Mouse (Mus musculus) kidney, adult 2 months (tissue): ENCODE data around the gene Pgp. TPM values are rescaled to one million over a fixed set of nuclear protein-coding genes. Genes with fewer than 3 reads are reported as not detected.

ENCODE experiments used
- DNase-seq: peaks from one replicate; pipeline ENCODE4 v3.0.0; 2021
- H3K27ac ChIP-seq: fragments of 200-500 bp; 2 replicates; pipeline ENCODE4 v1.5.1; 2012; ENCODE audit warnings: low read depth, low read length, control low read depth, inconsistent platforms; ENCODE audit not compliant: insufficient read depth
- H3K27me3 ChIP-seq: fragments of 200-500 bp; replicated peaks from 2 replicates; pipeline ENCODE4 v1.6.1; 2012; ENCODE audit warnings: mild to moderate bottlenecking, moderate library complexity, low read length, inconsistent platforms; ENCODE audit not compliant: control insufficient read depth, insufficient read depth
- H3K36me3 ChIP-seq: fragments of 200-500 bp; 2 replicates; pipeline ENCODE4 v1.6.1; 2012; ENCODE audit warnings: mild to moderate bottlenecking, moderate library complexity, low read length, inconsistent platforms; ENCODE audit not compliant: control insufficient read depth, insufficient read depth
- H3K4me1 ChIP-seq: fragments of 200-500 bp; 2 replicates; pipeline ENCODE4 v1.6.1; 2011; ENCODE audit warnings: low read length; ENCODE audit not compliant: control insufficient read depth, insufficient read depth
- H3K4me3 ChIP-seq: fragments of 200-500 bp; 2 replicates; pipeline ENCODE4 v1.5.1; 2011; ENCODE audit warnings: mild to moderate bottlenecking, low read depth, low read length, control low read depth; ENCODE audit not compliant: insufficient read depth
- CTCF ChIP-seq: fragments of 200-500 bp; conservative IDR thresholded peaks from 2 replicates; pipeline ENCODE4 v1.5.1; 2011; ENCODE audit warnings: low read depth, mild to moderate bottlenecking, control low read depth, low read length, moderate library complexity, mixed read lengths; ENCODE audit not compliant: insufficient read depth, insufficient read length
- POLR2A ChIP-seq: fragments of 200-500 bp; IDR thresholded peaks from one replicate; pipeline ENCODE4 v1.6.1; 2011; ENCODE audit warnings: low read depth, low read length, control low read depth
- WGBS: fragments of 180-500 bp; shearing (Covaris S2); methylation state at CpG from one replicate; pipeline ENCODE4 v1.1.7; 2018; 5-methylcytosine and 5-hydroxymethylcytosine counted together
- polyA plus RNA-seq: library from polyadenylated mRNA; depleted of rRNA; stranded (reverse); fragments of >200 nt; gene quantifications from 2 replicates; pipeline ENCODE4 v1.2.3, GENCODE M21; 2012

Pgp gene
- polyA plus RNA-seq, 1 experiment, result 38.7 TPM

DNA sequence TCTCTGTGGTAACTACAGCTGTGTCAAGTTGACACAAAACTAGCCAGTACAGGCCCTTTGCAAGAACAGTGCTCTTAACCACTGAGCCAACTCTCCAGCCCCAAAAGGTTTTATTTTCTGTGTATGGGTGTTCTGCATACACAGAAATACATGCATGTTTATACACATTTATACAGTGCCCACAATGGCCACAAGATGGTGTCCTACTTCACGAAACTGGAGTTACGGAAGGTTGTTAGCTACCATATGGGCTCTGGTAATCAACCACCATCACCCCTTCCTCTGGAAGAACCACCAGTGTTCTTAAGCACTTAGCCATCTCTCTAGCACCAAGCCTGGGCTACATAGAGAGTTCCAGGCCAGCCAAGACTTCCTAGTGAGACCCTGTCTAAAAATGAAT lies 8.6 kb upstream of the Pgp start:
- no peak overlapping the region for H3K4me3 ChIP-seq
- 64% methylated on average over 2 of the region's 2 CpGs for WGBS
- no peaks in the 10 kb centered on the region for H3K27me3 ChIP-seq
- peaks cover 2% of the 10 kb centered on the region; the same call in 1 of the 2 replicates for H3K4me1 ChIP-seq
- no peaks in the 10 kb centered on the region for H3K36me3 ChIP-seq
- no peak overlapping the region for H3K27ac ChIP-seq
- peak; percentile 51 for DNase-seq
- peak; percentile 40 for TF ChIP-seq CTCF
- no peak for TF ChIP-seq POLR2A

DNA sequence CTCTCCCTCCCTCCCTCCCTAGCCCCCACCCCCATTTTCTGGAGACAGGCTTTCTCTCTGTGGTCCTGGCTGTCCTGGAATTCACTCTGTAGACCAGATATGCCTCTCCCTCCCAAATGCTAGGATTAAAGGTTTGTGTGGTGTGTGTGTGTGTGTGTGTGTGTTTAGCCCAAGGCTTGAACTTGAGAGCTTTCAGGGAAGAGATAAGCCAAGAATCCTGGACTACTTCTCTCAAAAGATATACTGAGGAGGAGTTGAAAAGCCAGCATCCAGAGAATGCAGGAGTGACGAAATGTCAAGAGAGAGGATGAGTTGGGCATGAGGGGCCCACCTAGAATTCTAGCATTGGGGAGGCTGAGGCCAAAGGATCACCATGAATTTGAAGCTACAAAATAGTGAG lies 7.3 kb upstream of the Pgp start:
- no peak for TF ChIP-seq POLR2A
- TF ChIP-seq CTCF, result no peak
- H3K27ac ChIP-seq, result no peak overlapping the region
- WGBS, result 89% methylated on average over 1 of the region's 1 CpGs
- H3K4me3 ChIP-seq, result no peak overlapping the region
- H3K36me3 ChIP-seq, result no peaks in the 10 kb centered on the region
- no peaks in the 10 kb centered on the region for H3K27me3 ChIP-seq
- H3K4me1 ChIP-seq, result peaks cover 2% of the 10 kb centered on the region; the same call in 1 of the 2 replicates
- no peak for DNase-seq

DNA sequence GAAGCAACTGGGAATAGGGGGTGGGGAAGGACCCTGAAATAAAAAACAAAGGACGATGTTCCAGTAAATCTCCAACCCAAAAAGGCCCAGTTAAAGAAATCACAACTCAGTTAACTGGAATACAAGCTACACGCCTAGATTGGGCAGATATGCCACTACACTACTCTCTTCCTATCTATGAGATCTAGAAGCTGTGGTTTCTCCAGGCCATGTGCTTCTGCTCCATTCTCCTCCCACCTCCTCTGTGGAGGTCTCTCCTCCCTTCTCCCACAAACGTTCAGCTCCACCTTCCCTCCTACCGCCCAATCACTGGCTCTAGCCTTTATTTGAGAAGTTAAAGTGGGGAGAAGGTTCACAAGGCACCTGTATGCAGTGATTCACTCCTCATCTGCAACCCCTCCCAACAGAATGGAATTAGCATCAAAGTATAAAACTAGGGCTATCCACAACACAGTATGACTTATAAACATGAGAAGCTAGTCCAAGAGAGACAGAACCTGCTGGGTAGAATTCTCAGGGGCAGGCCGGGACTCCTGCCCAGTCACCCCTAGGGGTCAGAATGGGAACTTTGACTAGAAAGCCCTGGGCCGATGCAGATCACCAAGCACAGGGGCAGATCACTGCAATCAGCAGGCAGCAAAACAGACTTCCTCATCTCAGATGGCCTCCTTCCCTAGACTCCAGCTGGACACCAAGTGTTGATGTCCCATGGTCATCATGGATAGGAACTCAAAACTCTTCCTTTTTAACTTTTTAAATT lies 6.6 kb upstream of the Pgp start:
- no peak overlapping the region for H3K27ac ChIP-seq
- TF ChIP-seq CTCF, result no peak; the same call in 1 of the 2 replicates
- no peak for TF ChIP-seq POLR2A
- no peaks in the 10 kb centered on the region for H3K36me3 ChIP-seq
- peak; percentile 62 for DNase-seq
- H3K4me1 ChIP-seq, result peaks cover 2% of the 10 kb centered on the region; the same call in 1 of the 2 replicates
- 50% methylated on average over 6 of the region's 6 CpGs for WGBS
- H3K27me3 ChIP-seq, result no peaks in the 10 kb centered on the region
- no peak overlapping the region for H3K4me3 ChIP-seq

DNA sequence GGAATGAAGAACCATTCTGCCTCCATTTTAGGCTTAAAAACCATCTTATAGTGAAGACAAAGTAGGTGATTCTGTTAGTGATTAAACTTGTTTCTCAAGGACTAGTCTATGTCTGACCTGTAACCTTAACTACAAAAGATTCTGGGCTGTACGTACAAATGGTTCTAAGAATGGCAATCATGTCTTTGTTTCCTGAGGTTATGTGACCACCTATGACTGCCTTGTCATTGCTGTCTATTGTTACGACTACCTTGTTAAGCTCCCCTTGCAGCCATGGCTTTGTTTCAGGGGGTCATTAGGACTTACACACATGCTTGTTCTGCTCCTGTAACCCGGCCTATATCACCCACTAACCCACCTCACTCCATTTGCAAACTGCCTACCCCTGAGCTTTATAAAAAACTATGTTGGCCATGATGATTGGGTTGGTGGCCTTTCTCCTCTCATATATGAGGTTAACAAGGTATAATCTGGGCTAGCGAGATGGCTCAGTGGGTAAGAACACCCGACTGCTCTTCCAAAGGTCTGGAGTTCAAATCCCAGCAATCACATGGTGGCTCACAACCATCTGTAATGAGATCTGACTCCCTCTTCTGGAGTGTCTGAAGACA lies 1.5 kb upstream of the Pgp start:
- TF ChIP-seq CTCF, result no peak
- TF ChIP-seq POLR2A, result no peak
- WGBS, result 93% methylated on average over 5 of the region's 5 CpGs
- no peak overlapping the region for H3K4me3 ChIP-seq
- H3K36me3 ChIP-seq, result no peaks in the 10 kb centered on the region
- H3K4me1 ChIP-seq, result peaks cover 16% of the 10 kb centered on the region
- H3K27me3 ChIP-seq, result no peaks in the 10 kb centered on the region
- no peak for DNase-seq
- no peak overlapping the region for H3K27ac ChIP-seq

DNA sequence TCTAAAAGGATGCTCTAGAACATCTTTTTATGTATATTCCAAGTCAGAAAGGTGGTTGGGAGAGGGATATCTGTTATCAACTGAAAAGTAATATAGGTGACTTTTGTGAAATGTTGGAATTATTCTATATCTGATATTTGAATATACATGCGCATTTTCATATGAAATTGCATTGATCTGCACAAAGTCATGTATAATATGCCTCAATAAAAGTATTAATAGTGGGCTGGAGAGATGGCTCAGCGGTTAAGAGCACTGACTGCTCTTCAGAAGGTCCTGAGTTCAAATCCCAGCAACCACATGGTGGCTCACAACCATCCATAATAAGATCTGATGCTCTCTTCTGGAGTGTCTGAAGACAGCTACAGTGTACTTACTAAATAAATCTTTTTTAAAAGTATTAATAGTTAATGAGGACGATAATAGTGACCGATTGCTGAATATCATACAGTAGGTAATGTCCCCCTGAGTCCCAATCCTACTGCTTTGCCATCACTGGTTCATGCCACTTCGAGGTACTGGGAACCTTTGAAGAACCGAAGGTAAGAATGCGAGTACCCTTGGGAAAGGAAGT lies 769 bp upstream of the Pgp start:
- Histone ChIP-seq H3K27me3 (no peaks in the 10 kb centered on the region), H3K36me3 (no peaks in the 10 kb centered on the region), H3K4me1 (peaks cover 16% of the 10 kb centered on the region), H3K4me3 (peak overlapping the region; percentile 70), H3K27ac (peak overlapping the region; percentile 60)
- TF ChIP-seq CTCF, result no peak
- TF ChIP-seq POLR2A, result no peak
- DNase-seq, result no peak
- 18% methylated on average over 7 of the region's 7 CpGs for WGBS

DNA sequence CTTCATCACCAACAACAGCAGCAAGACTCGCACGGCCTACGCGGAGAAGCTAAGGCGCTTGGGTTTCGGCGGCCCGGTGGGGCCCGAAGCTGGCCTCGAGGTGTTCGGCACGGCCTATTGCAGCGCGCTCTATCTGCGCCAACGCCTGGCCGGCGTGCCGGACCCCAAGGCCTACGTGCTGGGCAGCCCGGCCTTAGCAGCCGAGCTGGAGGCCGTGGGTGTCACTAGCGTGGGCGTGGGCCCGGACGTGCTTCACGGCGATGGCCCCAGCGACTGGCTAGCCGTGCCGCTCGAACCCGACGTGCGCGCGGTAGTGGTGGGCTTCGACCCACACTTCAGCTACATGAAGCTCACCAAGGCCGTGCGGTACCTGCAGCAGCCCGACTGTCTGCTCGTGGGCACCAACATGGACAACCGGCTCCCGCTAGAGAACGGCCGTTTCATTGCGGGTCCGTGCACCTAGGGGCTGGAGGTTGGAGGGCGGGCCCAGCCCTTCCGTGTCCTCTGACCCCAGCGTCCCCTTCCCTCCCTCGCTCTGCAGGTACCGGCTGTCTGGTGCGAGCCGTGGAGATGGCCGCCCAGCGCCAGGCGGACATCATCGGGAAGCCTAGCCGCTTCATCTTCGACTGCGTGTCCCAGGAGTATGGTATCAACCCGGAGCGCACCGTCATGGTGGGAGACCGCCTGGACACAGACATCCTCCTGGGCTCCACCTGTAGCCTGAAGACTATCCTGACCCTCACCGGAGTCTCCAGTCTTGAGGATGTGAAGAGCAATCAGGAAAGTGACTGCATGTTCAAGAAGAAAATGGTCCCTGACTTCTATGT lies 722 bp downstream of the Pgp start:
- Histone ChIP-seq H3K36me3 (no peaks in the 10 kb centered on the region), H3K4me3 (peak overlapping the region; percentile 70), H3K27ac (peak overlapping the region; percentile 80), H3K4me1 (peaks cover 16% of the 10 kb centered on the region), H3K27me3 (no peaks in the 10 kb centered on the region)
- WGBS, result 2% methylated on average over 68 of the region's 68 CpGs
- TF ChIP-seq CTCF (no peak), POLR2A (no peak)
- DNase-seq, result no peak
